Mouse (Mus musculus) E14TG2a.4 (cell line): ENCODE data around the gene Dnttip1.

Source experiments
- CTCF ChIP-seq: conservative IDR thresholded peaks from 2 replicates; pipeline ENCODE4 v1.5.1; 2014; ENCODE audit warnings: low read length
- POU5F1 ChIP-seq: IDR thresholded peaks from 2 replicates; pipeline ENCODE4 v1.6.1; 2014; ENCODE audit warnings: low read length, borderline replicate concordance

DNA sequence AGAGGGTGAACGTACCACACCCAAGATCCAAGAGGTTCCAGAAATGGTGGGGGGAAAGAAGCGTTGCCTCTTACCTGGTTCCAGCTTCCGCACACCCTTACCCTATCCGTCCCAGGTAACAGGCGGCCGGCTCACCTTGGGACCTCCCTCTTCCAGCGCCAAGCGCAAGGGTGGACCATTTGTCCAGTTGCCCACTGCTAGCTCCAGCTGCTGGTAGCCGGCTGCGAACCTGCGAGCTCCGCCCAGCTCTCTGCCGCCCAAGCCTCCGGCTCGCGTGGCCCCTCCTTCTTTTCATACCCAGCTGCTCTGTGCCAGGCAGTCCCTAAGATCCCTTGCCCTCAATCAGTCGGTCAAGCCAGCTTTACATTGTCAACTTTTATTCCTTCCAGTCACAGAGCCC is 31.0 kb downstream of the Dnttip1 start:
- TF ChIP-seq CTCF (no peak), POU5F1 (no peak)
